Mouse (Mus musculus) megakaryocyte, embryonic 14.5 days (primary cell): Measurements from ENCODE around the gene Cdc7.

Experiments used
- FLI1 ChIP-seq: IDR thresholded peaks from 2 replicates; pipeline ENCODE4 v1.6.1; 2012; ENCODE audit warnings: low read length, inconsistent platforms, mixed read lengths
- GATA1 ChIP-seq: IDR thresholded peaks from 3 replicates; pipeline ENCODE4 v1.6.1; 2012; ENCODE audit warnings: mixed read lengths, low read length, inconsistent platforms, borderline replicate concordance

DNA sequence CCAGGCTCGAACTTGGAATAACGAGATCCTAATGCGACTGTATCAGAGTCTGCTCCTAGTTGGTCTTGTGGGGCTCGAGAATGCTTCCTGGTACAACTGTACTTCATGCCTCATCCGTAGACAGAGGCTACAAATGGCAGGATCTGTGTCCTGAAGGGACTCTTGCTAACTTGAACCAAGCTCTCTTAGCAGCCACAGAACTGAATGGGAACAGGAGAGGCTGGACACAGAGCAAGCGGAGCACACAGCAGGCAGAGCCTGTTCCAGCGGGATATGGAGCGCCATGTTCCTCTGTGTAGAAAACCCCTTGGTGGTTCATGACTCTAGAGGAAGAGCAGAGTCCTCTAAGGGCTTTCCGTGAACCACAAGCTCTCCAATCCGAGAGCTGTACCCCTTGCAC, 66.7 kb downstream of the Cdc7 start:
- TF ChIP-seq GATA1 (no peak), FLI1 (no peak)
